Mouse (Mus musculus) mesoderm, embryonic 11.5 days (tissue): ENCODE data around the gene Rbm39.

Experiments
- DNase-seq: peaks from one replicate; pipeline ENCODE4 v3.0.0-alpha.2; 2012; ENCODE audit warnings: low read depth, low spot score

The Rbm39 gene

GRCm38 (mm10) chr2:156111358-156112079, 68.5 kb downstream of the Rbm39 start, which contains the start of the genes Cpne1 and Rbm12:
Gene Cpne1 (minus strand): TSS chr2:156111965.
Gene Rbm12 (minus strand): TSS chr2:156111978.
- peak; percentile 93 for DNase-seq

GRCm38 (mm10) chr2:156110627-156111357, 69.2 kb downstream of the Rbm39 start:
- DNase-seq, result peak; percentile 40
